ENCODE assay signal across 20 mouse cellular contexts in genomic region chr2:64987782-64988181, GRCm38 (mm10). TPM values are rescaled to one million over a fixed set of nuclear protein-coding genes. Genes with fewer than 3 reads are reported as not detected.
A peak's percentile ranks its signal among the peaks of the same experiment; 100 is the strongest.
DNase-seq lines count a peak whose midpoint lies in the region; ATAC-seq and TF ChIP-seq lines count a peak whose summit lies in the region.
"Had no signal": no experiment of that assay in that cellular context is flagged by ENCODE, and none has a peak within 500 bp of the region (broad histone marks: within the 10 kb centered on the region; RNA-seq: fewer than 3 reads in every experiment).

No protein-coding gene starts in this region.

- H3K79me2 ChIP-seq in heart, adult 2 months (replicated peaks; ENCODE audit: control insufficient read depth, insufficient read depth, low read length) = no peaks in the 10 kb centered on the region

- no peaks in the 10 kb centered on the region; the same call in 1 of the 2 replicates for H3K4me1 ChIP-seq in heart, adult 2 months (ENCODE audit: control insufficient read depth, insufficient read depth, low read length)
- peaks cover 5% of the 10 kb centered on the region; the same call in 1 of the 2 replicates for H3K4me1 ChIP-seq in heart, embryonic 12.5 days (replicated peaks)
- peaks cover 3% of the 10 kb centered on the region; the same call in 1 of the 2 replicates for H3K4me1 ChIP-seq in heart, embryonic 15.5 days (replicated peaks)
- H3K4me1 ChIP-seq: embryonic facial prominence, embryonic 13.5 days; forebrain, embryonic 12.5 days; hindbrain, embryonic 15.5 days had no signal

- no peak for TF ChIP-seq POLR2A in heart, adult 2 months (IDR thresholded peaks at IDR 0.05; ENCODE audit: insufficient read depth, low read depth, low read length)

- H3K27ac ChIP-seq in heart, adult 2 months = peak overlapping the region; percentile 62
- peak overlapping the region; percentile 70 for H3K27ac ChIP-seq in heart, embryonic 12.5 days (ENCODE audit: poor library complexity, severe bottlenecking)
- peak overlapping the region; percentile 44; the same call in 1 of the 2 replicates for H3K27ac ChIP-seq in heart, embryonic 15.5 days
- H3K27ac ChIP-seq: embryonic facial prominence, embryonic 13.5 days; forebrain, embryonic 12.5 days; hindbrain, embryonic 15.5 days had no signal

- peaks cover 11% of the 10 kb centered on the region for H3K36me3 ChIP-seq in heart, adult 2 months (ENCODE audit: control insufficient read depth, insufficient read depth, low read length)
- H3K36me3 ChIP-seq in heart, embryonic 12.5 days = peaks cover 9% of the 10 kb centered on the region
- peaks cover 6% of the 10 kb centered on the region; the same call in 1 of the 2 replicates for H3K36me3 ChIP-seq in heart, embryonic 15.5 days
- H3K36me3 ChIP-seq: embryonic facial prominence, embryonic 13.5 days; forebrain, embryonic 12.5 days; hindbrain, embryonic 15.5 days had no signal

- H3K4me3 ChIP-seq in heart, adult 2 months = no peak overlapping the region
- no peak overlapping the region for H3K4me3 ChIP-seq in heart, embryonic 12.5 days
- H3K4me3 ChIP-seq in heart, embryonic 15.5 days = no peak overlapping the region
- H3K4me3 ChIP-seq: embryonic facial prominence, embryonic 13.5 days; forebrain, embryonic 12.5 days; hindbrain, embryonic 15.5 days had no signal

- peaks cover 6% of the 10 kb centered on the region for H3K9me3 ChIP-seq in heart, embryonic 12.5 days (replicated peaks)
- no peaks in the 10 kb centered on the region for H3K9me3 ChIP-seq in heart, embryonic 15.5 days (replicated peaks)
- H3K9me3 ChIP-seq: embryonic facial prominence, embryonic 13.5 days; forebrain, embryonic 12.5 days; hindbrain, embryonic 15.5 days had no signal

- 0 out of 2 replicates have a peak overlapping the region, but pooled peaks have one; percentile 5 for H3K4me2 ChIP-seq in heart, embryonic 12.5 days
- H3K4me2 ChIP-seq in heart, embryonic 15.5 days = no peak overlapping the region
- H3K4me2 ChIP-seq: embryonic facial prominence, embryonic 13.5 days; forebrain, embryonic 12.5 days; hindbrain, embryonic 15.5 days had no signal

- DNase-seq in heart, adult 2 months = no peak
- no peak for DNase-seq in heart, postnatal 14 days
- DNase-seq in heart, adult 11 months = no peak
- no peak for DNase-seq in cerebellum, adult 9-10 months
- no peak for DNase-seq in thymus, postnatal 0 days (ENCODE audit: low spot score)
- DNase-seq: adrenal gland, postnatal 14 days; cerebellum, adult 11-12 months; cerebellum, adult 9-11 months; cerebellum, postnatal 36 days; kidney, adult 8-10 months had no signal

- H3K27me3 ChIP-seq in heart, adult 2 months (ENCODE audit: control insufficient read depth, insufficient read depth, low read length) = no peaks in the 10 kb centered on the region
- H3K27me3 ChIP-seq in heart, embryonic 12.5 days (replicated peaks) = no peaks in the 10 kb centered on the region
- H3K27me3 ChIP-seq in heart, embryonic 15.5 days = no peaks in the 10 kb centered on the region
- H3K27me3 ChIP-seq: CH12.LX; embryonic facial prominence, embryonic 13.5 days; forebrain, embryonic 12.5 days; hindbrain, embryonic 15.5 days; Patski had no signal

- H3K9ac ChIP-seq in heart, adult 2 months (ENCODE audit: low read depth, low read length) = no peak overlapping the region
- no peak overlapping the region for H3K9ac ChIP-seq in heart, embryonic 12.5 days
- no peak overlapping the region for H3K9ac ChIP-seq in heart, embryonic 15.5 days
- H3K9ac ChIP-seq: embryonic facial prominence, embryonic 13.5 days; forebrain, embryonic 12.5 days; hindbrain, embryonic 15.5 days had no signal

- no peak for TF ChIP-seq EP300 in heart, adult 2 months (IDR thresholded peaks at IDR 0.05; ENCODE audit: insufficient read depth, low read depth, low read length)

- ATAC-seq in heart, embryonic 12.5 days (ENCODE audit: insufficient number of reproducible peaks, low FRiP score) = peak; percentile 39; the same call in 1 of the 2 replicates
- peak; percentile 74; the same call in 1 of the 2 replicates for ATAC-seq in heart, embryonic 15.5 days (replicated peaks; ENCODE audit: insufficient number of reproducible peaks, insufficient read depth, low FRiP score, low read depth)
- ATAC-seq: activated CD4-positive, CD25-positive, alpha-beta regulatory T cell, adult 4 months; forebrain, embryonic 16.5 days; intestine, embryonic 16.5 days; Patski had no signal

- intact Hi-C loops in heart, adult 2 months (cut with DNase I) = no loop called here
- intact Hi-C loops in heart, postnatal 14 days (cut with DNase I) = no loop called here

- WGBS in heart, adult 2 months = 44% methylated on average over 3 of the region's 3 CpGs
- 41% methylated on average over 3 of the region's 3 CpGs for WGBS in heart, embryonic 12.5 days
- WGBS in heart, embryonic 15.5 days = 38% methylated on average over 3 of the region's 3 CpGs

- TF ChIP-seq CTCF in heart, adult 2 months (IDR thresholded peaks at IDR 0.05) = no peak

RNA-seq across cellular contexts. Expression of gene Grb14, which starts 37.0 kb away (rescaled TPM):
- total RNA-seq in heart, adult 2 months (2021) = 100 to 1,000 TPM; 191 to 208 TPM
- 71.1 and 91.0 TPM in 2 replicates for polyA plus RNA-seq in heart, adult 2 months (2012; rRNA removed)
- total RNA-seq in heart, postnatal 14 days (2021) = 100 to 1,000 TPM; 148 to 165 TPM
- 64.6 and 67.9 TPM in 2 replicates for polyA plus RNA-seq in heart, embryonic 12.5 days (2016; fragmentation: Nextera tagmentation; extraction: Ambion mirVana)
- 97.3 and 111 TPM in 2 replicates for polyA plus RNA-seq in heart, embryonic 15.5 days (2015; fragmentation: Nextera tagmentation; extraction: Ambion mirVana)
- polyA plus RNA-seq in thymus, postnatal 0 days (2015; fragmentation: Nextera tagmentation; extraction: Ambion mirVana) = 0.87 and 1.1 TPM in 2 replicates
- polyA plus RNA-seq: activated CD4-positive, CD25-positive, alpha-beta regulatory T cell, adult 4 months had no signal

Comparison
In these comparisons a context has a peak if more than half of its experiments do, and no peak if none do; other contexts are left out.
1. RNA of gene Grb14, which starts 37.0 kb away (polyA plus RNA-seq): 97.3 to 111 TPM in heart, embryonic 15.5 days, 71.1 to 91.0 TPM in heart, adult 2 months and 64.6 to 67.9 TPM in heart, embryonic 12.5 days; 0.87 to 1.1 TPM in thymus, postnatal 0 days; every median in the first group is over 10 times any median in the second.
2. Peak in every context shown above with its lines, with median percentiles within 50 percentile points of each other: H3K27ac ChIP-seq.